Mouse (Mus musculus) spleen, adult 2 months (tissue): ENCODE data around the gene Gm7073.

ENCODE experiments used
- CTCF ChIP-seq: fragments of 200-500 bp; IDR thresholded peaks from 2 replicates; pipeline ENCODE4 v1.5.1; 2011; ENCODE audit warnings: mild to moderate bottlenecking, inconsistent platforms; ENCODE audit not compliant: insufficient read depth, insufficient read length, insufficient replicate concordance; ENCODE audit errors: extremely low read depth
- POLR2A ChIP-seq: fragments of 200-500 bp; IDR thresholded peaks from 2 replicates; pipeline ENCODE4 v1.6.1; 2011; ENCODE audit warnings: low read depth, low read length, inconsistent platforms

GRCm38 (mm10) chrX:60386852-60387251, 152.2 kb downstream of the Gm7073 start:
- TF ChIP-seq CTCF = no peak
- no peak for TF ChIP-seq POLR2A
